Mouse (Mus musculus): ENCODE data around the gene Cpa2.

The Cpa2 gene

GRCm38 (mm10) chr6:30547656-30548306 is 6.4 kb downstream of the Cpa2 start:
- no peak for DNase-seq (ENCODE audit: low spot score in 2 of 2)

- no peak for DNase-seq (ENCODE audit: low spot score in 2 of 2)
These were observed 7.9 kb downstream of the Cpa2 start for GRCm38 (mm10) chr6:30549231-30549761.

- DNase-seq (ENCODE audit: low spot score in 2 of 2) = no peak
These were observed 9.3 kb downstream of the Cpa2 start for GRCm38 (mm10) chr6:30550496-30551192.

GRCm38 (mm10) chr6:30551193-30551515 is 9.8 kb downstream of the Cpa2 start:
- DNase-seq (ENCODE audit: low spot score in 2 of 2) = no peak

GRCm38 (mm10) chr6:30551644-30552580 is 10.5 kb downstream of the Cpa2 start:
- DNase-seq (ENCODE audit: low spot score in 2 of 2) = no peak

- DNase-seq (ENCODE audit: low spot score in 2 of 2) = no peak
These were observed 11.2 kb downstream of the Cpa2 start for GRCm38 (mm10) chr6:30552628-30553027.

GRCm38 (mm10) chr6:30553381-30554010 is 12.1 kb downstream of the Cpa2 start:
- no peak for DNase-seq (ENCODE audit: low spot score in 2 of 2)

- no peak for DNase-seq (ENCODE audit: low spot score in 2 of 2)
These were observed 12.7 kb downstream of the Cpa2 start for GRCm38 (mm10) chr6:30554092-30554491.

- DNase-seq (ENCODE audit: low spot score in 2 of 2) = no peak
These were observed 13.3 kb downstream of the Cpa2 start for GRCm38 (mm10) chr6:30554621-30555170.

GRCm38 (mm10) chr6:30556080-30556479 is 14.7 kb downstream of the Cpa2 start:
- DNase-seq (ENCODE audit: low spot score in 2 of 2) = no peak

GRCm38 (mm10) chr6:30559726-30560125 is 18.3 kb downstream of the Cpa2 start:
- no peak for DNase-seq (ENCODE audit: low spot score in 2 of 2)

- no peak for DNase-seq (ENCODE audit: low spot score in 2 of 2)
These were observed 20.8 kb downstream of the Cpa2 start for GRCm38 (mm10) chr6:30562132-30562531.

GRCm38 (mm10) chr6:30563575-30563974 is 22.2 kb downstream of the Cpa2 start:
- no peak for DNase-seq (ENCODE audit: low spot score in 2 of 2)

GRCm38 (mm10) chr6:30564051-30564450 is 22.7 kb downstream of the Cpa2 start:
- no peak for DNase-seq (ENCODE audit: low spot score in 2 of 2)

GRCm38 (mm10) chr6:30568069-30568468 is 26.7 kb downstream of the Cpa2 start, which contains the start of gene Cpa4:
Gene Cpa4, plus strand, starts transcription at chr6:30568369.
- no peak for DNase-seq (ENCODE audit: low spot score in 2 of 2)

- no peak for DNase-seq (ENCODE audit: low spot score in 2 of 2)
These were observed 27.9 kb downstream of the Cpa2 start for GRCm38 (mm10) chr6:30569331-30569730.

- DNase-seq (ENCODE audit: low spot score in 2 of 2) = no peak
These were observed 28.6 kb downstream of the Cpa2 start for GRCm38 (mm10) chr6:30570012-30570411.

- peak; percentile 84 to 93 for DNase-seq (ENCODE audit: low spot score in 2 of 2)
These were observed 31.3 kb downstream of the Cpa2 start for GRCm38 (mm10) chr6:30572456-30573311.

- DNase-seq (ENCODE audit: low spot score in 2 of 2) = no peak
These were observed 32.0 kb downstream of the Cpa2 start for GRCm38 (mm10) chr6:30573380-30573779.

- no peak for DNase-seq (ENCODE audit: low spot score in 2 of 2)
These were observed 33.6 kb downstream of the Cpa2 start for GRCm38 (mm10) chr6:30574945-30575344.

Measured in right cerebral cortex, postnatal 36 days (tissue).